Mouse (Mus musculus): ENCODE data around the gene Mettl24.

Gene Mettl24

GRCm38 (mm10) chr10:40683092-40683867 is at the start of gene Mettl24:
Gene Mettl24, plus strand, starts transcription at chr10:40683282.
- DNase-seq (ENCODE audit: low read depth, low spot score) = peak; percentile 91

GRCm38 (mm10) chr10:40637331-40637730 is 45.8 kb upstream of the Mettl24 start:
- no peak for DNase-seq (ENCODE audit: low read depth, low spot score)

- DNase-seq (ENCODE audit: low read depth, low spot score) = peak; percentile 96
These were observed 44.8 kb upstream of the Mettl24 start for GRCm38 (mm10) chr10:40638276-40638675.

- DNase-seq (ENCODE audit: low read depth, low spot score) = peak; percentile 84
These were observed 44.0 kb upstream of the Mettl24 start for GRCm38 (mm10) chr10:40638823-40639819.

GRCm38 (mm10) chr10:40640406-40640805 is 42.7 kb upstream of the Mettl24 start:
- DNase-seq (ENCODE audit: low read depth, low spot score) = no peak

- DNase-seq (ENCODE audit: low read depth, low spot score) = peak; percentile 81
These were observed 41.2 kb upstream of the Mettl24 start for GRCm38 (mm10) chr10:40641901-40642300.

- no peak for DNase-seq (ENCODE audit: low read depth, low spot score)
These were observed 40.0 kb upstream of the Mettl24 start for GRCm38 (mm10) chr10:40643126-40643525.

GRCm38 (mm10) chr10:40644456-40644855 is 38.6 kb upstream of the Mettl24 start:
- DNase-seq (ENCODE audit: low read depth, low spot score) = no peak

- no peak for DNase-seq (ENCODE audit: low read depth, low spot score)
These were observed 37.7 kb upstream of the Mettl24 start for GRCm38 (mm10) chr10:40645346-40645745.

- no peak for DNase-seq (ENCODE audit: low read depth, low spot score)
These were observed 34.3 kb upstream of the Mettl24 start for GRCm38 (mm10) chr10:40648776-40649175.

- DNase-seq (ENCODE audit: low read depth, low spot score) = peak; percentile 67
These were observed 33.4 kb upstream of the Mettl24 start for GRCm38 (mm10) chr10:40649634-40650033.

- DNase-seq (ENCODE audit: low read depth, low spot score) = peak; percentile 64
These were observed 31.4 kb upstream of the Mettl24 start for GRCm38 (mm10) chr10:40651676-40652075.

GRCm38 (mm10) chr10:40665270-40665669 is 17.8 kb upstream of the Mettl24 start:
- no peak for DNase-seq (ENCODE audit: low read depth, low spot score)

GRCm38 (mm10) chr10:40666943-40667342 is 16.1 kb upstream of the Mettl24 start:
- DNase-seq (ENCODE audit: low read depth, low spot score) = no peak

GRCm38 (mm10) chr10:40668640-40669039 is 14.4 kb upstream of the Mettl24 start:
- DNase-seq (ENCODE audit: low read depth, low spot score) = no peak

- peak; percentile 60 for DNase-seq (ENCODE audit: low read depth, low spot score)
These were observed 10.3 kb upstream of the Mettl24 start for GRCm38 (mm10) chr10:40672587-40673296.

GRCm38 (mm10) chr10:40673297-40673665 is 9.8 kb upstream of the Mettl24 start:
- DNase-seq (ENCODE audit: low read depth, low spot score) = no peak

GRCm38 (mm10) chr10:40674151-40674550 is 8.9 kb upstream of the Mettl24 start:
- DNase-seq (ENCODE audit: low read depth, low spot score) = no peak

- no peak for DNase-seq (ENCODE audit: low read depth, low spot score)
These were observed 7.2 kb upstream of the Mettl24 start for GRCm38 (mm10) chr10:40675921-40676320.

GRCm38 (mm10) chr10:40678477-40678876 is 4.6 kb upstream of the Mettl24 start:
- peak; percentile 61 for DNase-seq (ENCODE audit: low read depth, low spot score)

GRCm38 (mm10) chr10:40682470-40682869 is 612 bp upstream of the Mettl24 start:
- DNase-seq (ENCODE audit: low read depth, low spot score) = peak; percentile 95

GRCm38 (mm10) chr10:40683868-40684253 is 779 bp downstream of the Mettl24 start:
- DNase-seq (ENCODE audit: low read depth, low spot score) = no peak
